Mouse (Mus musculus): ENCODE data around the gene Bnc2. TPM values are rescaled to one million over a fixed set of nuclear protein-coding genes. Genes with fewer than 3 reads are reported as not detected.

Bnc2 gene
- polyA plus RNA-seq (2012; rRNA removed), result 20.1 and 27.5 TPM in 2 replicates

DNA sequence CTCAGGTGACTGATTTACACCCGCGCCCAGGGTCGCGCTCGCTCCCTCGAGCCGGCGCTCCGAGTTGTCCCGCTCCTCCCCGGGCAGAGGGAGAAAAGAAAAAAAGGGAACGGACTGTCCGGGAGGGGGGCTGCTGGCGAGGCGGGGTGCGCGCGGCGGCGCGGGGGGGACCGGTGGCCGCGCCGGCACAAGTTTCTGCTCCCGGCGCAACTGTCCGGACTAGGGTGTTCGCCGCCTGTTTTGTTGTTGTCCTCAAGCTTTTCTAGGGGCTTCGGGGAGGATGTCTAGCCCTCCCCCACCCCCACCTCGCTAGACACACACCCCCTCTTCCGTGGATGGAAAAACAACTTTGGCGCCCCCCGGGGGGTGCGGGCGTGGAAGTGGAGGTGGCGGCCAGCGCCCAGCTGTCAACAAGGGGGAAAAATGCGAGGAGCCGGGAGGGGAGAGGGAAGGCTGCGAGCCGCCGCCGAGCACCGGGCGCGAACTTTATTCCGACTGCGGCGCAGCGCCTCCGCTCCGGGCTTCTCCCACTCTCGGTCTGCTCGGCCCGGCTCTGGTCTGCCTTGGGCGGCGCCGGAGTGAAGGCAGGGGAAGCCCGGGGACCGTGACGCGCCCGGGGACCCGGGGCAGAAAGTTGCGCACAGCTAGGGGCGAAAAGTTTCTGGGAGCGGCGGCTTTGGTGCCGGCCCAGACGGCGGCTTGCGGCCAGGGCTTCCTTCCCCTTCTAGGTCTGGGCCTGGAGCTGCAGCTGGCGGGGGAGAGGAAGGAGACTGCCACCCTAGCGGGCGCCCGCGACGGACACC lies at the start of gene Bnc2:
Gene Bnc2 (minus strand): TSS at position 105 of the 803 bp plus-strand sequence.
- Histone ChIP-seq H3K4me3 (ENCODE audit: insufficient read depth, low read depth, low read length) (peak within 1 kb of the TSS; percentile 70), H3K4me1 (ENCODE audit: control insufficient read depth, insufficient read depth, low read length) (no peaks in the 10 kb centered on the region; the same call in 1 of the 2 replicates), H3K27ac (ENCODE audit: insufficient read depth, low read depth, low read length) (peak within 1 kb of the TSS; percentile 86), H3K36me3 (ENCODE audit: control insufficient read depth, insufficient read depth, low read length) (no peaks in the 10 kb centered on the region), H3K27me3 (replicated peaks; ENCODE audit: control insufficient read depth, insufficient read depth, low read length) (peaks cover 4% of the 10 kb centered on the region; the same call in 1 of the 2 replicates)
- TF ChIP-seq POLR2A (IDR thresholded peaks at IDR 0.05; ENCODE audit: low read depth, low read length) (no peak), CTCF (conservative IDR thresholded peaks at IDR 0.05; ENCODE audit: insufficient read depth, insufficient read length, low read depth, low read length) (no peak)
- peak; percentile 54 for DNase-seq
- under 1% methylated on average over 75 of the region's 80 CpGs for whole genome bisulfite sequencing

GRCm38 (mm10) chr4:84707961-84708360 lies 32.9 kb upstream of the Bnc2 start:
- H3K27ac ChIP-seq (ENCODE audit: insufficient read depth, low read depth, low read length), result no peak overlapping the region
- H3K4me3 ChIP-seq (ENCODE audit: insufficient read depth, low read depth, low read length), result no peak overlapping the region
- no peaks in the 10 kb centered on the region for H3K36me3 ChIP-seq (ENCODE audit: control insufficient read depth, insufficient read depth, low read length)
- 85% methylated on average over 5 of the region's 5 CpGs for WGBS
- TF ChIP-seq POLR2A (IDR thresholded peaks at IDR 0.05; ENCODE audit: low read depth, low read length) (no peak), CTCF (conservative IDR thresholded peaks at IDR 0.05; ENCODE audit: insufficient read depth, insufficient read length, low read depth, low read length) (no peak)
- DNase-seq, result peak; percentile 3
- H3K27me3 ChIP-seq (replicated peaks; ENCODE audit: control insufficient read depth, insufficient read depth, low read length), result no peaks in the 10 kb centered on the region
- no peaks in the 10 kb centered on the region for H3K4me1 ChIP-seq (ENCODE audit: control insufficient read depth, insufficient read depth, low read length)

GRCm38 (mm10) chr4:84685521-84686366 lies 10.7 kb upstream of the Bnc2 start:
- Histone ChIP-seq H3K27me3 (replicated peaks; ENCODE audit: control insufficient read depth, insufficient read depth, low read length) (no peaks in the 10 kb centered on the region), H3K27ac (ENCODE audit: insufficient read depth, low read depth, low read length) (no peak overlapping the region), H3K36me3 (ENCODE audit: control insufficient read depth, insufficient read depth, low read length) (no peaks in the 10 kb centered on the region), H3K4me3 (ENCODE audit: insufficient read depth, low read depth, low read length) (no peak overlapping the region), H3K4me1 (ENCODE audit: control insufficient read depth, insufficient read depth, low read length) (no peaks in the 10 kb centered on the region)
- 67% methylated on average over 10 of the region's 10 CpGs for WGBS
- no peak for TF ChIP-seq CTCF (conservative IDR thresholded peaks at IDR 0.05; ENCODE audit: insufficient read depth, insufficient read length, low read depth, low read length)
- no peak for TF ChIP-seq POLR2A (IDR thresholded peaks at IDR 0.05; ENCODE audit: low read depth, low read length)
- no peak for DNase-seq

GRCm38 (mm10) chr4:84685009-84685408 lies 9.9 kb upstream of the Bnc2 start:
- Histone ChIP-seq H3K27ac (ENCODE audit: insufficient read depth, low read depth, low read length) (no peak overlapping the region), H3K4me1 (ENCODE audit: control insufficient read depth, insufficient read depth, low read length) (no peaks in the 10 kb centered on the region), H3K4me3 (ENCODE audit: insufficient read depth, low read depth, low read length) (no peak overlapping the region), H3K27me3 (replicated peaks; ENCODE audit: control insufficient read depth, insufficient read depth, low read length) (no peaks in the 10 kb centered on the region), H3K36me3 (ENCODE audit: control insufficient read depth, insufficient read depth, low read length) (no peaks in the 10 kb centered on the region)
- 82% methylated on average over 4 of the region's 4 CpGs for WGBS
- no peak for DNase-seq
- no peak for TF ChIP-seq CTCF (conservative IDR thresholded peaks at IDR 0.05; ENCODE audit: insufficient read depth, insufficient read length, low read depth, low read length)
- no peak for TF ChIP-seq POLR2A (IDR thresholded peaks at IDR 0.05; ENCODE audit: low read depth, low read length)

GRCm38 (mm10) chr4:84675974-84676315 lies 870 bp upstream of the Bnc2 start:
- H3K4me3 ChIP-seq (ENCODE audit: insufficient read depth, low read depth, low read length), result peak overlapping the region; percentile 70
- peaks cover 4% of the 10 kb centered on the region; the same call in 1 of the 2 replicates for H3K27me3 ChIP-seq (replicated peaks; ENCODE audit: control insufficient read depth, insufficient read depth, low read length)

DNA sequence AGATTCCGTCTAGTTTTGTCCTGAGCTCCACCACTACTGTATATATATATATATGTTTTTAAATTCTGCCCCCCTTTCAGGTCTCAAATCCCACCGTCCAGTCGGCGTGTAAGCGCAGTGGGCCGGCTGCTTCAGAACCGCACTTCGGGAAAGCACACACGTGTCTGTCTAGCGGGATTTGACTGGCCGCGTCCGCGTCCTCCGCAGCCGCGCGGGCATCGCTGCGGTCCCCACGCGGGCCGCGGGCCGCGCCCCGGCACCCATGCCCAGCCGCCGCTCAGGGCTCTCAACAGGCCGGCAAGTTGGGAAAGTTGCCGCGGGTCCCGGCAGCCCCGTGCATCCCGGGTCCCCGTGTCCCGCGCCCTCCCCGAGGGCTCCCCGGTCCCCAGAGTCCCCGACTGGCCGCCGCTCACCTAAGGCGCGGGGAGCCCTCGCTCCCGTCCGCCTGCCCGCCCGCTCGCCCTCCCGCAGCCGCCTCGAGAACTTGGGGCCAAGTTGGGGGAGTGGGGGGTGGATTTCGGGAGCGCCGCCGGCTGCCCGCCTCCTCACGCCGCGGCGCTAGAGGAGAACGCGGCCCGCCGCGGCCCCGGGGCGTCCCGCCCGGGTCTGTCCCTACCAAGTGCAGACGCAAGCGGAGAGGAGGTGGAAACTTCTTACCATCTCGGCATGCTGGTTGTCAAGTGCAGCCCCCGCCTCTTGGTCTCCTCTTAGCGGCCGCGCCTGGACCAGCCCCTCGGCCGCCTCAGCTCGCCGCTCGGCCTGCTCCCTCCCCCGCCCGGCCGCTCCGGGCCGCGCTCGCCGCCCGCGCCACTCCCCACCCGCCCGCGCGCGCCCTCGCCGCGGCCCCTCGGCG lies 531 bp downstream of the Bnc2 start:
- Histone ChIP-seq H3K4me3 (ENCODE audit: insufficient read depth, low read depth, low read length) (peak overlapping the region; percentile 70), H3K27me3 (replicated peaks; ENCODE audit: control insufficient read depth, insufficient read depth, low read length) (peaks cover 4% of the 10 kb centered on the region; the same call in 1 of the 2 replicates), H3K36me3 (ENCODE audit: control insufficient read depth, insufficient read depth, low read length) (no peaks in the 10 kb centered on the region), H3K27ac (ENCODE audit: insufficient read depth, low read depth, low read length) (peak overlapping the region; percentile 36; the same call in 1 of the 2 replicates), H3K4me1 (ENCODE audit: control insufficient read depth, insufficient read depth, low read length) (no peaks in the 10 kb centered on the region; the same call in 1 of the 2 replicates)
- DNase-seq, result peak; percentile 63
- no peak for TF ChIP-seq POLR2A (IDR thresholded peaks at IDR 0.05; ENCODE audit: low read depth, low read length)
- no peak for TF ChIP-seq CTCF (conservative IDR thresholded peaks at IDR 0.05; ENCODE audit: insufficient read depth, insufficient read length, low read depth, low read length)
- WGBS, result 1% methylated on average over 104 of the region's 104 CpGs

More at GRCm38 (mm10) chr4:84675974-84676315, 870 bp upstream of the Bnc2 start:
- H3K36me3 ChIP-seq (ENCODE audit: control insufficient read depth, insufficient read depth, low read length), result no peaks in the 10 kb centered on the region
- H3K4me1 ChIP-seq (ENCODE audit: control insufficient read depth, insufficient read depth, low read length), result no peaks in the 10 kb centered on the region; the same call in 1 of the 2 replicates
- H3K27ac ChIP-seq (ENCODE audit: insufficient read depth, low read depth, low read length), result peak overlapping the region; percentile 86
- WGBS, result 4% methylated on average over 19 of the region's 19 CpGs
- no peak for DNase-seq
- TF ChIP-seq CTCF (conservative IDR thresholded peaks at IDR 0.05; ENCODE audit: insufficient read depth, insufficient read length, low read depth, low read length), result no peak
- no peak for TF ChIP-seq POLR2A (IDR thresholded peaks at IDR 0.05; ENCODE audit: low read depth, low read length)
